Mouse (Mus musculus): ENCODE measurements around the gene Ildr1. TPM values are rescaled to one million over a fixed set of nuclear protein-coding genes. Genes with fewer than 3 reads are reported as not detected.

The Ildr1 gene
- polyA plus RNA-seq, 1 experiment: 7.1 TPM

DNA sequence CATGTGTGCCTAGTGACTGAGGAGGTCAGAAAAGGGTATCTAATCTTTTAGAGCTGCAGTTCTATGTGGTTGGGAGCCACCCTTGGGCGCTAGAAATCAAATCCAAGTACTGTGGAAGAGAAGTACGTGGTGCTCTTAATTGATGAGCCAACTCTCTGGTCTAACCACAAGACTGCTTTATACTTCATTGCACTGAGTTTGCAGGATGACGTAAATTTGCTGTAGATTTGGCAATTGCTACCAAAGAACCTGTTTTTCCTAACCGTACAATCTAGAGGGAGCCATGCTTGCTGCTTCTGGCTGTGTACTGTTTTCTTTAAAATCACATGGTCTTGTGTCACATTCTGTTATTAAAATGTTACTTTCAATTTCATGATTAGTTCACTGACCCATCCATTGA is 37.9 kb upstream of the Ildr1 start:
- H3K27ac ChIP-seq (ENCODE audit: control insufficient read depth, insufficient read depth, low read length): no peak overlapping the region
- TF ChIP-seq POLR2A (IDR thresholded peaks at IDR 0.05; ENCODE audit: control insufficient read depth, extremely low read depth, insufficient read depth, low read length, poor library complexity) (no peak), CTCF (IDR thresholded peaks at IDR 0.05; ENCODE audit: borderline replicate concordance, control insufficient read depth, extremely low read depth, insufficient read depth, low read length, poor library complexity) (no peak)
- H3K36me3 ChIP-seq (ENCODE audit: control insufficient read depth, insufficient read depth, low read length): no peaks in the 10 kb centered on the region
- WGBS: 65% methylated on average over 4 of the region's 4 CpGs
- H3K4me1 ChIP-seq (replicated peaks; ENCODE audit: control insufficient read depth, insufficient read depth, low read length): no peaks in the 10 kb centered on the region
- no peaks in the 10 kb centered on the region for H3K27me3 ChIP-seq (ENCODE audit: control insufficient read depth, insufficient read depth, low read length)
- no peak overlapping the region for H3K4me3 ChIP-seq (ENCODE audit: control insufficient read depth, insufficient read depth, low read length)
- no peak for DNase-seq

GRCm38 (mm10) chr16:36661330-36661729 is 32.4 kb upstream of the Ildr1 start:
- DNase-seq: no peak
- Histone ChIP-seq H3K27me3 (ENCODE audit: control insufficient read depth, insufficient read depth, low read length) (no peaks in the 10 kb centered on the region), H3K36me3 (ENCODE audit: control insufficient read depth, insufficient read depth, low read length) (no peaks in the 10 kb centered on the region), H3K4me3 (ENCODE audit: control insufficient read depth, insufficient read depth, low read length) (no peak overlapping the region), H3K27ac (ENCODE audit: control insufficient read depth, insufficient read depth, low read length) (no peak overlapping the region), H3K4me1 (replicated peaks; ENCODE audit: control insufficient read depth, insufficient read depth, low read length) (0 out of 2 replicates have a peak, but pooled peaks cover 2% of the 10 kb centered on the region)
- TF ChIP-seq POLR2A (IDR thresholded peaks at IDR 0.05; ENCODE audit: control insufficient read depth, extremely low read depth, insufficient read depth, low read length, poor library complexity) (no peak), CTCF (IDR thresholded peaks at IDR 0.05; ENCODE audit: borderline replicate concordance, control insufficient read depth, extremely low read depth, insufficient read depth, low read length, poor library complexity) (no peak)
- 91% methylated on average over 10 of the region's 10 CpGs for WGBS

- H3K27ac ChIP-seq (ENCODE audit: control insufficient read depth, insufficient read depth, low read length): no peak overlapping the region
- no peaks in the 10 kb centered on the region for H3K36me3 ChIP-seq (ENCODE audit: control insufficient read depth, insufficient read depth, low read length)
- H3K27me3 ChIP-seq (ENCODE audit: control insufficient read depth, insufficient read depth, low read length): no peaks in the 10 kb centered on the region
- 86% methylated on average over 5 of the region's 5 CpGs for WGBS
- no peak for DNase-seq
- peaks cover 6% of the 10 kb centered on the region; the same call in 1 of the 2 replicates for H3K4me1 ChIP-seq (replicated peaks; ENCODE audit: control insufficient read depth, insufficient read depth, low read length)
- H3K4me3 ChIP-seq (ENCODE audit: control insufficient read depth, insufficient read depth, low read length): no peak overlapping the region
- TF ChIP-seq CTCF (IDR thresholded peaks at IDR 0.05; ENCODE audit: borderline replicate concordance, control insufficient read depth, extremely low read depth, insufficient read depth, low read length, poor library complexity): no peak
- TF ChIP-seq POLR2A (IDR thresholded peaks at IDR 0.05; ENCODE audit: control insufficient read depth, extremely low read depth, insufficient read depth, low read length, poor library complexity): no peak
These were observed 30.3 kb upstream of the Ildr1 start for GRCm38 (mm10) chr16:36663484-36663883.

DNA sequence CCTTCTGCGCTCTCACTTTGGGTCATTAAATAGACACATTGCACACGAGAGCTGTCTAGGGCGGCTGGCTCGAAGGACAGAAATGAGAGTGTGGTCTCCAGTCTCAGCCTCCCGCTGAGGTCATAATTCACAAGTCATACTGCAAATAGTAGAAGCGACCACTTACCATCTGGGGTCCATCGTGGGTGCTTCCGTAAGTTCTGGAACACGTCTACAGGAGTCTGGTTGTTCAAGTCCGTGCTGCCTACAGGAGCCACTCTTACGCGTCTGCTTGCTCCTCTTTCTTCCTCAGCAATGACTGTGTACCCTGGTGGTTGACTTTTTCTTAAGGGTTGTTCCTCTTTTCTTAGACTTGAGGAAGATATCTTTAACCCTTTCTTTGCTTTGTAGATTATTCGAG is 28.0 kb upstream of the Ildr1 start, which contains the start of gene Cd86:
TSS of gene Cd86 (minus strand) at position 300 of the 400 bp plus-strand sequence.
- Histone ChIP-seq H3K27ac (ENCODE audit: control insufficient read depth, insufficient read depth, low read length) (peak within 1 kb of the TSS; percentile 47), H3K4me1 (replicated peaks; ENCODE audit: control insufficient read depth, insufficient read depth, low read length) (peaks cover 6% of the 10 kb centered on the region; the same call in 1 of the 2 replicates), H3K4me3 (ENCODE audit: control insufficient read depth, insufficient read depth, low read length) (peak within 1 kb of the TSS; percentile 17), H3K36me3 (ENCODE audit: control insufficient read depth, insufficient read depth, low read length) (no peaks in the 10 kb centered on the region), H3K27me3 (ENCODE audit: control insufficient read depth, insufficient read depth, low read length) (no peaks in the 10 kb centered on the region)
- WGBS: 7% methylated on average over 13 of the region's 13 CpGs
- DNase-seq: no peak
- no peak for TF ChIP-seq CTCF (IDR thresholded peaks at IDR 0.05; ENCODE audit: borderline replicate concordance, control insufficient read depth, extremely low read depth, insufficient read depth, low read length, poor library complexity)

GRCm38 (mm10) chr16:36666448-36667017 is 27.2 kb upstream of the Ildr1 start:
- 10% methylated on average over 10 of the region's 10 CpGs for WGBS
- no peak overlapping the region for H3K4me3 ChIP-seq (ENCODE audit: control insufficient read depth, insufficient read depth, low read length)
- peaks cover 6% of the 10 kb centered on the region; the same call in 1 of the 2 replicates for H3K4me1 ChIP-seq (replicated peaks; ENCODE audit: control insufficient read depth, insufficient read depth, low read length)
- DNase-seq: no peak
- H3K27me3 ChIP-seq (ENCODE audit: control insufficient read depth, insufficient read depth, low read length): no peaks in the 10 kb centered on the region
- no peaks in the 10 kb centered on the region for H3K36me3 ChIP-seq (ENCODE audit: control insufficient read depth, insufficient read depth, low read length)
- TF ChIP-seq CTCF (IDR thresholded peaks at IDR 0.05; ENCODE audit: borderline replicate concordance, control insufficient read depth, extremely low read depth, insufficient read depth, low read length, poor library complexity) (no peak), POLR2A (IDR thresholded peaks at IDR 0.05; ENCODE audit: control insufficient read depth, extremely low read depth, insufficient read depth, low read length, poor library complexity) (no peak)
- 0 out of 2 replicates have a peak overlapping the region, but pooled peaks have one; percentile 47 for H3K27ac ChIP-seq (ENCODE audit: control insufficient read depth, insufficient read depth, low read length)

DNA sequence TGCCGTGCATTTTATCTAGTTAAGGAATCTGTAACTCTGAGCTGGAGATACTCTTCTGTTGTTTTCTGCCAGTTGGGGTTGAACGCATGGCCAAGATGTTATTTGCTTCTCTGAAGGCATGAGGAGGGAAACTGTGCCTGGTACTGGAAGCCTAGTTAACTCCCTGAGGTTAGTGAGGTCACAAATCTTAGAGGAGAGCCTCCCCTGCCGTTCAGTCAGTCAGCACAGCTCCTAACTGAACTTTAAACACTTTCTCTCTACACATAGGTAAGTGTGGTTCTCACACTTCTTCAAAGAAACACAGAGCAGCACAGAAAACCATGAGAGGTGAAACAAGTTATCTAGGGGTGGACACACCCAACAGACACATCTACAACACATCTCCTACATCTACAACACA is 23.2 kb upstream of the Ildr1 start:
- no peak for DNase-seq
- Histone ChIP-seq H3K4me1 (replicated peaks; ENCODE audit: control insufficient read depth, insufficient read depth, low read length) (peaks cover 9% of the 10 kb centered on the region), H3K27ac (ENCODE audit: control insufficient read depth, insufficient read depth, low read length) (no peak overlapping the region), H3K4me3 (ENCODE audit: control insufficient read depth, insufficient read depth, low read length) (no peak overlapping the region), H3K36me3 (ENCODE audit: control insufficient read depth, insufficient read depth, low read length) (no peaks in the 10 kb centered on the region), H3K27me3 (ENCODE audit: control insufficient read depth, insufficient read depth, low read length) (no peaks in the 10 kb centered on the region)
- TF ChIP-seq POLR2A (IDR thresholded peaks at IDR 0.05; ENCODE audit: control insufficient read depth, extremely low read depth, insufficient read depth, low read length, poor library complexity) (no peak), CTCF (IDR thresholded peaks at IDR 0.05; ENCODE audit: borderline replicate concordance, control insufficient read depth, extremely low read depth, insufficient read depth, low read length, poor library complexity) (no peak)
- WGBS: 75% methylated on average over 3 of the region's 3 CpGs

DNA sequence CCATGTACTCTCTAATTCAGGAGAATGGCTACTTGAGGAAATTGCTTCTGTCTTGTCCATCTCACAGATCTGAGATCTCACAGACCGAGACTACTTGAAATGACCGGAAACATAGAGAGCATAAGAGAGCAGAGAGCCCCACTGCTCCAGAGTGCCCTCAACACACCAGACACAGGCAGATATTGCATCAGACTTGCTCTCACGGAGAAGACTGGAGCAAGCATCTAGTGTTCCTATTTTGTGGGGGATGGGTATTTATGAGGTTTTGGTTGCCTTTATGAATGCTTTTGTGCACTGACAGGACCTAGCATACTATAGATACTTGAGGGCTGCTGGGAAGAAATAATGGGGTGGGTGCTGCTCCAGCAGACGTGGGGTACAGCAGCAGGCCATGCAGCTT is 20.6 kb upstream of the Ildr1 start:
- DNase-seq: no peak
- Histone ChIP-seq H3K4me3 (ENCODE audit: control insufficient read depth, insufficient read depth, low read length) (no peak overlapping the region), H3K27me3 (ENCODE audit: control insufficient read depth, insufficient read depth, low read length) (no peaks in the 10 kb centered on the region), H3K36me3 (ENCODE audit: control insufficient read depth, insufficient read depth, low read length) (no peaks in the 10 kb centered on the region), H3K4me1 (replicated peaks; ENCODE audit: control insufficient read depth, insufficient read depth, low read length) (peaks cover 3% of the 10 kb centered on the region; the same call in 1 of the 2 replicates), H3K27ac (ENCODE audit: control insufficient read depth, insufficient read depth, low read length) (no peak overlapping the region)
- TF ChIP-seq CTCF (IDR thresholded peaks at IDR 0.05; ENCODE audit: borderline replicate concordance, control insufficient read depth, extremely low read depth, insufficient read depth, low read length, poor library complexity) (no peak), POLR2A (IDR thresholded peaks at IDR 0.05; ENCODE audit: control insufficient read depth, extremely low read depth, insufficient read depth, low read length, poor library complexity) (no peak)
- 90% methylated on average over 4 of the region's 4 CpGs for WGBS

All from thymus, adult 2 months (tissue).